Mouse (Mus musculus) MEL (cell line): Measurements from ENCODE around the gene Ifnar1.

Experiments
- BHLHE40 ChIP-seq: IDR thresholded peaks from 2 replicates; pipeline ENCODE4 v1.6.1; 2012; ENCODE audit warnings: low read depth, mild to moderate bottlenecking, inconsistent platforms, low read length, improper control_type of control experiment, borderline replicate concordance
- CHD2 ChIP-seq: IDR thresholded peaks from 2 replicates; pipeline ENCODE4 v1.6.1; 2011; ENCODE audit warnings: low read length, improper control_type of control experiment
- CTCF ChIP-seq, 3 experiments: IDR thresholded peaks in 2 of 3; conservative IDR thresholded peaks in 1 of 3; 2 replicates each; pipeline ENCODE4 v1.5.1; 2011 to 2012; ENCODE audit warnings: low read length in 3 of 3, low read depth in 2 of 3, mild to moderate bottlenecking in 2 of 3, improper control_type of control experiment in 1 of 3, inconsistent platforms in 1 of 3, mixed read lengths in 1 of 3, moderate library complexity in 1 of 3; ENCODE audit not compliant: control insufficient read depth in 1 of 3, insufficient read depth in 1 of 3, poor library complexity in 1 of 3, severe bottlenecking in 1 of 3
- ELF1 ChIP-seq: IDR thresholded peaks from 2 replicates; pipeline ENCODE4 v1.6.1; 2014; ENCODE audit warnings: low read depth, mild to moderate bottlenecking, inconsistent platforms, low read length, improper control_type of control experiment, moderate library complexity
- MAX ChIP-seq: IDR thresholded peaks from 2 replicates; pipeline ENCODE4 v1.6.1; 2011; ENCODE audit warnings: low read length, improper control_type of control experiment
- NRF1 ChIP-seq: IDR thresholded peaks from 2 replicates; pipeline ENCODE4 v1.6.1; 2014; ENCODE audit warnings: low read depth, mild to moderate bottlenecking, inconsistent platforms, low read length, improper control_type of control experiment, moderate library complexity; ENCODE audit not compliant: poor library complexity, insufficient read depth, severe bottlenecking
- POLR2A ChIP-seq, 2 experiments: IDR thresholded peaks; 2 replicates each; pipeline ENCODE4 v1.6.1; 2011 to 2012; ENCODE audit warnings: low read length in 2 of 2, mild to moderate bottlenecking in 2 of 2, control low read depth in 1 of 2, improper control_type of control experiment in 1 of 2, low read depth in 1 of 2, moderate library complexity in 1 of 2; ENCODE audit not compliant: control insufficient read depth in 1 of 2, insufficient read depth in 1 of 2, poor library complexity in 1 of 2
- POLR2AphosphoS2 ChIP-seq: IDR thresholded peaks from 2 replicates; pipeline ENCODE4 v1.6.1; 2011; ENCODE audit warnings: low read length, improper control_type of control experiment
- RCOR1 ChIP-seq: IDR thresholded peaks from 2 replicates; pipeline ENCODE4 v1.6.1; 2012; ENCODE audit warnings: low read depth, mild to moderate bottlenecking, inconsistent platforms, low read length, improper control_type of control experiment
- SMC3 ChIP-seq: IDR thresholded peaks from 2 replicates; pipeline ENCODE4 v1.6.1; 2011; ENCODE audit warnings: low read depth, low read length, improper control_type of control experiment
- TCF12 ChIP-seq: IDR thresholded peaks from 2 replicates; pipeline ENCODE4 v1.6.1; 2014; ENCODE audit warnings: low read depth, mild to moderate bottlenecking, inconsistent platforms, low read length, improper control_type of control experiment, moderate library complexity

DNA sequence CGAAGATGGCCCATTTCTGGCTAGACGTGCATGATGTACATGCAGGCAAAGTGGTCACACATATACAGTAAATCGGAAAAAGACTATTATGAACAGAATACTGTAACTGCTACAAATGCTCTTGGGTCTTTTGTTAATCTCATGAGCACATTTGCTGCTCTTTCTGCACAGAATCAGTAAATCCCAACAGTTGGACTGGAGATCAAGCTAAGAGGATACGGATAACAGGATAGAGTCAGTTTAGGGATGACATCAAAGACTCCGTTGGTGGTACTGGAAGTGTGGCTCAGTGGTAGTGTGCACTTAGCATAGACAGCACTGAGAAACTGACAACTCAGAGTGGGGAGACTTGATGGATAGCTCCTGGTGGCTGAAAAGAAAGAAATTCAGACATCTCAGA lies 803 bp downstream of the Ifnar1 start:
- no peak for TF ChIP-seq POLR2A (IDR thresholded peaks at IDR 0.05; ENCODE audit: control insufficient read depth in 1 of 2, insufficient read depth in 1 of 2, low read depth in 1 of 2, low read length in 2 of 2, poor library complexity in 1 of 2)
- TF ChIP-seq MAX = no peak
- TF ChIP-seq NRF1 = no peak
- TF ChIP-seq CTCF (IDR thresholded peaks at IDR 0.05 in 2 of 3, conservative IDR thresholded peaks at IDR 0.05 in 1 of 3; ENCODE audit: control insufficient read depth in 1 of 3, insufficient read depth in 1 of 3, low read depth in 2 of 3, low read length in 3 of 3, poor library complexity in 1 of 3, severe bottlenecking in 1 of 3) = no peak
- TF ChIP-seq ELF1 = no peak
- TF ChIP-seq TCF12 = no peak
- no peak for TF ChIP-seq RCOR1
- TF ChIP-seq BHLHE40 = no peak
- TF ChIP-seq POLR2AphosphoS2 = no peak
- no peak for TF ChIP-seq SMC3
- no peak for TF ChIP-seq CHD2
